Mouse (Mus musculus) spleen, postnatal 4 days (tissue): ENCODE measurements around the gene Agpat3.

Experiments
- DNase-seq, 2 experiments: peaks; one replicate each; pipeline ENCODE4 v3.0.0; 2022; ENCODE audit warnings: low spot score in 2 of 2

Gene Agpat3

DNA sequence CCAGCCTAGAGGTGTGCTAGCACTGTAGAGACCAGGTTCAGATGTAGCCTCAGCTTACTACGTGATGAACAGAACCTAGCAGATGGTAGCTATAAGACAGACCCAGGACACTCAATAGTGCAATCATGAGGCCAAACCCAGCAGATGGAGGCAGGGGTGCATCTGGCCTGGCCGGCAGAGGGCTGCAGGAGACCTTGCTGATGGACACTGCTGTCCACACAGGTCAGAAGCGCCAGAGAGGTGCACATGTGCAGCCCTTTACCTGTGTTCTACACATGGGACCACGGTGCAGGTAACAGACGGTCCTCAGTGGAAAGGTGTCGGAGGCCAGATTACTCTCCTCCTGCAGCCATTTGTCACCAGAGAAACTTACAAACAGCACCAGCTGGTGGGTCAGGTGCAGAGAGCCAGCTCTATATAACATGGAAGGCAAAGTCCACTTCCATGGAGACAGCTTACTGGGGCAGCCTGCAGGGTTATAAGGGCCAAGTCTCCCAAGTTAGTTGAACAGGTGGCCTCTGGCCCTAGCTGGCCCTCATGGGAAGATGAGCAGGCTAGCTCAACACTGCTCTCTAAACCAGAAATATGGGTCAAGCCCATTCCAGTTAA is 27.6 kb downstream of the Agpat3 start:
- no peak for DNase-seq

DNA sequence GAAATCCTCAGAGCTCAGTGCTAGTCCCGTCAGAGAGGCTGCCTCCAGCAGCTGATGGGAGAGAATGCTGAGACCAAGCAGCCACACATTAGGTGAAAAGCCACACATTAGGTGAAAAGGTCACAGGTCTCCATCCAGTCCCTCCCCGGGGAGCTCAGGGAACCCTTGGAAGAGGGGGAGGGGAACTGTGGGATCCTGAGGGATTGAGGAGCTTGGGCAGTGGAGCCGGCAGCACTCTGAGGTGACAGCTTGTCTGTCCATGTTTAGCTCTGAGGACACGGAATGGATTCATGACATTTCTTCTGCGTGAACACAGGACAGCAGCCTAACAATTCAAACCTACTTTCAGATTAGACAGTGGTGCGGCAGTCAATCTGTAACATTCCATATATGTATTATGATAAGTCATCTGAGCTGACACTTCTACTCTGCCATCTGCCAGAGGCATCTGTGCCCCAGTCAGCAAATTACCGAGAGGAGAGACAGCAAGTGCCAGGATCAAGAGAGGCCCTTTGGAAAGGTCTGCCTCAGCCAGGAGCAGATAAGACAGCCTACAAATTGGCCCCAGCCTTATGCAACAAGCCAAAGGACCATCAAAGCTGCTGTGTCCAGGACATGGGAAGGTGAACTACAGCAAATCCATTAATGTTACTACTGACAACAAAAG is 28.9 kb downstream of the Agpat3 start:
- no peak for DNase-seq

DNA sequence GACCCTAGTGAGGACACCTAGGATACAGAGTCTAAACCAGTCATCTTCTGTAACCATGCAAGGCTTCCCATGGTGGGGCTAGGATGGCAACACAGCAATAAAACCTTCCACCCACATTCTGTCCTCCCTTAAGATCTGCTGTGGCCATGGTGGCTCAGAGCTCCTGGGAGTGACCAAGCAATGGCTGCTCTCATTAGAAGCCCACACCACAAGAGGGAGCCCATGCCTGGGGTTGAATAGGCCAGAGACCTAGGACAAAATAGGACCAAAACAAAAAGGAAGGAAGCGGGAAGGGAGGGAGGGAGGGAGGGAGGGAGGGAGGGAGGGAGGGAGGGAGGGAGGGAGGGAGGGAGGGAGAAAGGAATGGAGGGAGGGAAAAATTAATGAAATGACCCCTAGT is 29.5 kb downstream of the Agpat3 start:
- no peak for DNase-seq

DNA sequence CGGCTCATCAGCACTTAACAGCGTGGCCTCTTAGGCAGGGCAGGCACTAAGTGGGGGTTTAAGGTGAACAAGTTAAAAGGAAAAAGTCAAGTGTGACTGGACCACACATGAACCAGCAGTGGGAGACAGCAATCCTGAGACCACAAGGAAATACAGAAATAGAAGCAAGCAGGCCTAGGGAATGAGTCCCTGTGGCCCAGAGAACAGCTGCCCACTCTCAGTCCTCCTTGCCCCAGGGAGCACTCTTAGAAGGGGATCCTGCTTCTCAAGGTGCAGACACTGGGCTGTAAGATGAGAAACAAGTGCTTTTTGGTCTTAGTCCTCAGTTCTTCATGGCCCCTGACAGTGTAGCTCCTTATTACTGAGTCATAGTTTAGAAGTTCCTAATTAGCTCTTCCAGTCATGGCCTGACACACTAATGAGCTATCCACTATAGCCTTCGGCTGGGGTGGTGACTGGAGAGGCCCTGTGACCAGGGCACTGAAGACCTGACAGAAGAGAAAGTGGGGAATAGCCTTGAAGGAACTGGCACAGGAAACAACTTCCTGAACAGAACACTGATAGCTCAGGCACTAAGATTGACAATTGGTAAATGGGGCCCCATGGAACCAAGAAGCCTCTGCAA is 31.0 kb downstream of the Agpat3 start:
- no peak for DNase-seq

DNA sequence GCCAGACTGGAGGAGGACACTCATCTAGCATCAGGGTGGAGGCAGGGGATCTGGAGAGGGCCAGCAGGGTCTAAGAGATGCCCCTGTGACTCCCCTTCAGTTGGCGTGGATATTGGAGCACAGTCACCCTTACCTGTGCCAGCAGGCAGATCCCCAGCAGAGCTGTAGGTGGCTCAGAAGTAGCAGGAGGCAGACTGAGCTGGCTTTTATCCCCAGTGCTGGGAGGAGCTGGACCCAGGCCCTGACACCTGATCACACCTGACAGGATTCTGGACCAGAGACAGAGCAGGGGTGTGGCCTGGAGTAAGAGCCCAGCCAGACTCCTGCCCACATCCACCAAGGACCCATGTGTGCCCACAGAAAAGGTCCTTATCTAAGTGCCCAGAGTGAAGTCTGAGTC is 31.8 kb downstream of the Agpat3 start:
- DNase-seq, result no peak

DNA sequence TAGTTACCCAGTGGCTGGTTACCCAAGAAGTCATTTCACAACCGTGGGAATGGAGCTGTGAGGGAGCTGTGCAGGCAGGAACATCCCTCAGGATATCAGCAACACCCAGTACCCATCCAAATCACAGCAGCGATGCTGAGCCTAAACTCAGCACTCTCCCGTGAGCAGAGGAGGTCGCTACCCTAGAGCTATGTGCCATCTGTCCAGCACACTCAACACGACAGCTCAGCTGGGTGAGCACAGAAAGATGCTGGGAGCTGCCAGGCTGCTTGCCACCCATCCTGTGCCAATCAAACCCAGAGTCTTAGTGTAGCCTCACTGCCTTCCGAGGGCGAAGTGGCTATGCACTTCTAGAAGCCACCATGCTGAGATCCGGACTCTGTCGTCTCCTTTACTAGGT is 32.3 kb downstream of the Agpat3 start:
- DNase-seq, result no peak

DNA sequence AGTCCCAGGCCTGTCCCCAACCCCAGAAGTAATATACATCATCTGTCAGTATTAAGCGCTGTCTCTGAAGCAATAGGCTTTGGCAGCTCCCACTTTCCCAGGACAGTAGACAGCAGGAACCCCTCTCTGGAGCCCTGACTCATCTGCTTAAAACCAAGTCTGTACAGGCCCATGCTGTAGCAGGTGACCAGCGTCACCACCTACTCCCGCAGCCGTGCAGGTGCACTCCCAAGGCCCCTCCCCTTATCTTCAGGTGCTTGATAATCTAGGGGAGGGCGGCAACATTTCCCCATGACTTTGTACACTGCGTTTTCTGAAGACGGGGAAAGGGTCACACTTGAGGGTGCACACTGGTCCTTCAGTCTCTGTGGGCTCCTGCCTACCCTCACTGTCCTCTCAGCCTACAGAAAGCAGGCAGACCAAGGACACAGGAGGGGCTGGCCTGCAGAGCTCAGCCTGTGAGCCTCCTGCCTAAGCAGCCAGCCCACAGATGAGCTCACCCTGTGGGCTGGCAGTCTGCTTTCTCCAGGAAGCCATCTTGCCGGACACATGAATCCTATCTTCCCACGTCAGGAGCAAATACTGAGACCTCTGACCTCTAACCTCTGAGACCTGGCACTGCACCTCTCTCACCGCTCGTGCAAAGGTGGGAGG is 34.9 kb downstream of the Agpat3 start:
- DNase-seq, result no peak

DNA sequence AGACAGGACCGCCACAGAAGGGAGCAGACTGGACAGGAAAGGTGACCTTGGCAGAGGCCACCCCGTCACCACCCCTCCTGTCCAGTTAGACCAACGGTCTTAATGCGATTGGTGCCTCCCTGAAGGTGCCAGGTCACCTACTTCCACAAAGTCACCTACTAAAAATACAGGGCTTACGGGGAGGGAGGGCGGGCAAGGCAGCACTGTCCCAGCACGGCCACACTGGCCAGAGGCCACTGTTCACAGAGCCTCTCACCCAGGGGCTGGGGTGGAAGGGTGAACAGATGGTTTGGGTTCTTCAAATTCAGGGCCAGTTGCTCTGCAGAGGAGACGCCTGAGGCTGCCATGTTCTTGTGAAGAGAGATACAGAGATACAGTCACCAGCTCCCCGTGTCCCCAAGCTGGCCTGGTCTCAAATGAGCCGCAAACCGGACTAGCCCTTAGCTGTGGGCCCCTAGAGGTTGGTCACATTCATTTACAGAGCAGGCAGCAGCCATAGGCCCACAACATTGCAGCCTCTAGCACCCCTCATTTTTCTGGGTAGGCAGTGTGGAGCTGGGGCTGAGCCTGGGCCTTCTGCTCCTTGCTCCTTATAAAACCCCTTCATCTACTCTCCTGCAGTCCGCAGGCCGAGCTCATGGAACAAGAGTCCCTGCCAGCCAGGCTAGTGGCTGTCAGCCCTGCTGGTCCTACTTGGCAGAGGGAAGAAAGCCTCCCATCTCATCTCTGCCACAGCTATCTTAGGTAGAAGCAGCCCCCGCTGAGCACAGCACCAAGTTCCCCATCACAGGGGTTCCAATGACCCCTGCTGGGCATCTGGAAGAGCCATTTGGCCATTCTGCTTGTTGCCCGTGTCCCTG is 35.8 kb downstream of the Agpat3 start:
- no peak for DNase-seq

DNA sequence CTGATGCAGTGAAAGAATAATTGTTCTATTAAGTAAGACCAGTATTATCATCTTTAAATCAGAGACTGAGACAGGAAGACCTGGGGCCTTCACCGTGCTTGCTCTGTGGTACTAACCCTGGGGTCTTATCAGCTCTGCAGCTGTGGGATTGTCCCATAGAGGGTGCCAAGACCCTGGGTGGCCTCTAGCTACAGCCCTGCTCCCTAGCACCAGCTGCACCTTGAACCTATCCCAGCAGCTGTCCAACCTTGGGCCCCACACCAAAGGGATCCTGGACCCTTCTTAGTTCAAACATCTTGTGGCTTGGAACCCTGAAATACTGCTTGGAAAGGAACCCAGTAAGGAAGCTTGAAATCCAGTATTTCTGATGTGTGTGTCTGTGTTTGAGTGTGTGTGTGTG is 37.1 kb downstream of the Agpat3 start:
- no peak for DNase-seq

DNA sequence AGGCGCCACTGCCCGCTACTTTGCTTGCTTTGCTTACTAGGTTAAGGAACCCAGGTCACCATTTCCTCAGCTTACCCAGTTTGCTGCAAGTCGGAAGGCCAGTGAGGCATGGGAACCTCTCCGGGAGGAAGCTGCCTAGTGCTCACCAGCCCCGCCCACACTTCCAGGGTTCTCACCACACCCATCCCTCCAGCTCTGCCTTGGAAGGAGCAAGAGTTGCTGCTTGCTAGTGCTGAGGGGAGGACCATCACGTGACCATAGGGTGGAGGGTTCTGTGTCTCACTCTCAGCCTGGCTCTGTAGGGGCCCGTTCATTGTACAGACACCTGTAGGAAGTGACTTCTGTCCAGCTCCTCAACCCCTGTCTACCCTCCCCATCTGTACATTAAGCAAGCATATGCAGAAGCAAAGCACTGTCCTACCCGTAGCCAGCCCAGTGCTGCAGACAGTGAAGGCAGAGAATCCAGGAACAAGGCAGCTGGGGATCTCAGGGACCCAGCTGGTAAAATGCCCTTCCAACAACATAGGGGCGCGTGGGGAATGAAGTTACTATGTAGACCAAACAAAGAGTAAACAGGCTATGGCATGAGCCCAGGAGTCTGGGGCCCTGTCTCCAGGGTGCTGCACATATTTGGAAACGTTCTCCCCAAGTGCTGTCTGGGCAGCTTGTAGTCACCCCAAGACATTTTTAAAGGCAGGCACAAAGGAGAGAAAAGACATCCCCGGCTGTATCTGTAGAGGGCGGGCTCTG is 40.2 kb downstream of the Agpat3 start:
- DNase-seq, result no peak

DNA sequence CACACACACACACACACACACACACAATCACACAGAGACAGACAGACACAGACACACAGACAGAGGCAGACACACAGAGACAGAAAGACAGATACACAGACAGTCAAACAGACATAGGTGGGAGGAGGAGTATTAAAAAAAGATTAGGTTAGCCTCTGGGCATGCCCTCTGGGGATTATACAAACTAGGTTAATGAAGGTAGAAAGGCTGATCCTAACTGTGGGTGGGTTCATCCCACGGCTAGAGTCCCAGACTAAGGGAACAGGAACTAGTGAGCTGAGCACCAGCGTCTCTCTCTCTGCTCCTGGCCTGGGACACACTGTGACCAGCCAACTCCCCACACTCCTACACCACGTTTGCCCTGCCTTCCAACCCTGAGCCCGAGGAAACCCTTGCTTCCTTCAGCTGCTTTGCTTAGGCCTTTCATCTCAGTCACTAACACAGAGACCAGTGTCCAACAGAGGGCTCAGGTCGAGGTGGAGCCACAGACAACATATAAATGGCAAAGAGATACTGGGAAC is 41.5 kb downstream of the Agpat3 start:
- DNase-seq, result no peak

DNA sequence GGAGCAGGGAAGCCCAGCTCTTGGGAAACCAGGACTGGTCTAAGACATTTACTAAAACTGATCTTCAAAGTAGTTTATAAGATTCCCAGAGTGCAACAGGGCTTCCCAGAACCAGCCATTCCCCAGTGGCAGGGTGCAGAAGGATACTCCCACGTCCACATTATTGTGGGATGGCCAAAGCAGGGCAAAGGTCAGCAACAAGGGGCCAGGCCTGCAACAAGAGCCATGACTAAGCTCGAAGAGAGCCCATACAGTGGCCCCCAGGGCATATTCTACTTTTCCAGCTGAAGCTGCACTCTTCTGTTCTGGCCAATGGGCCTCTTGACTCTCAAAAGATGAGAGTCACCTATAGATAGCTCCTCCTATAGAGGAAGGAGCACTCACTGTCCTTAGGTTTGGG is 43.7 kb downstream of the Agpat3 start:
- no peak for DNase-seq

DNA sequence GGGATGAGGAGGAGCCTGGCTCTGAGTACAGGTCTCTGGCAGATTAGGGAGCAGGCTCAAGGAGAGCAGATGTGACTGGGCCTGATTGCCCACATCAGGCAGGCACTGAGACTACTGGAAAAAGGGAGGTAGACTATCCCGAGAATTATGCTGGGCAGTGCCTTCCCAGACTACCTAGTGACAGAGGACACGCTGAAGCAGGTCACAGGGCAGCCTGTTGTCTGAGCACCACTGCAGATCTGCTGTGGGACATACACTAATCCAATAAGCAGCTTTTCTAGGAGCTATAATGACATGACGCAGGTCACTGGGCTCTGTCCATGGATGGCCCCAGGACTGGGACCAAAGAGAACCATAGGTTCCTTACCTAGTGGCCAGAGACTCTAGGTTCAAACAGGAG is 44.9 kb downstream of the Agpat3 start:
- no peak for DNase-seq

DNA sequence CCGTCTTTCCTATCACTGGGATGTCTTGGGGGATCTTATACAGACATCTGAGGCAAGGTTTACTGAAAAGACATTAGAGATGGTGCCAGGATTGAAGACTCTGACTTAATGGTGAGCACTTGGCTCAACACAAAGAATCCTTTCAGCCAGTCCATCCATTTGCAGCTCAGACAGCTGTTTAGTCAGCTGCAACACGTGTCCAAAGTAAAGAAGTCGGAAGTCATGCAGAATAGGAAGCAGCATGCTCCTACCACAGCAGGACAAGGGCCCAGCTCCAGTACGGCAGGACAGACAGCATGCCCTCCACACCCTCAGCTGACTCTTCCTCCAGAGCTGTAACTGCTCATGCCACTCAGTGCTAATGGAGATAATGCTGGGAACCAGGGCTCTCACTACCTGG is 46.3 kb downstream of the Agpat3 start:
- DNase-seq, result no peak

DNA sequence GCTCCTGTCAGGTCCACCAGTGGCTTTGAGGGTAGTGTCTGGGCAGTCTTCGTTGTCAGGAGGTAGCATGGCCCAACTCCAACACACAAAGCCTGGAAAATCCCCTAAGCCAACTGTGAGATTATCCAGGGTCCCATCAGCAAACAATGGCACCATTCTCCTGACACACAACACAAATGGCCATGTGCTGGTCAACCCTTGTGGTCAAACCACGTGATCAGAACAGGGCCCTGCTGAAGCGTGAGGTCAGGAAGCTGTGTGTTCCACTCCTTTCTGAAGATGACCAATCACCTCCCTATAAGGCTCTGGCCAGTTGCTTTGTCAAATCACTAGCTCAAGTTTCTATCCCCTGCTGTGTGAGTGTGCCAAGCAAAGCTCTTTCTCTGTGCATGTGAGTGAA is 47.3 kb downstream of the Agpat3 start:
- no peak for DNase-seq

DNA sequence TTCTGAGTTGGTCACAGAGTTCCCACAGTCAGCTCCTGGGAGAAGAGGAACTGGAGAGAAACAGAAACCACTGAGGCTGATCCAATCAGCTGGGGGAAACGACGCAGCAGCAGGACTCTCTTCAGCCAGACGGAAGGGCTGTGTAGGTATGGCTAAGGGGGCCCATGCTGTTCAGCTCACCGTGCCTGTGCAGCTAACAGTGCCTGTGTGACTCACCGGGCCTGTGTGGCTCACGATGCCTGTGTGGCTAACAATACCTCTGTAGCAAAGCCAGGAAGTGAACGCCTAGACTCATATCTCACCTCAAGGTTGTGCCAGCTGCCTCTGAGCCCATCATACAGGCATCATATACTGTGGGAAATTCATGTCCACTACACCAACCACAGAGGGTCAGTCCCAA is 48.6 kb downstream of the Agpat3 start:
- no peak for DNase-seq

DNA sequence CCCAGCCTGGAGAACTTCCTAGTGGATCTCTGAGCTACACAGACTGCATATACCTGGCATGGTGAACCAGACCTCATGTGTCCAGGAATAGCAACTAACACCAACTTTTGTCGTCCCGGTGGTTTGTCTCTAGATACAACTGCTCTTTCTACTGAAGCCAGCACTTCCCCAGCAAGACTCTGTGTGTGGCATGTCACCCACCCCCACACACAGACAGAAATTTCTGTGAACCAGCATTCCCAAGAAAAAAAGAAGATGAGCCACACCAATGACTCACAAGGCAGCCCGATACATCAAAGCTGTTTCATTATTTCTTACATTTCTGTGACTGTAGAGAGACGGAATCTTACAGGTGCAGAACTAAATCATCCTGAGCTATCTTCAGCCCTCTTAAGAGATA is 52.2 kb downstream of the Agpat3 start:
- DNase-seq, result no peak

DNA sequence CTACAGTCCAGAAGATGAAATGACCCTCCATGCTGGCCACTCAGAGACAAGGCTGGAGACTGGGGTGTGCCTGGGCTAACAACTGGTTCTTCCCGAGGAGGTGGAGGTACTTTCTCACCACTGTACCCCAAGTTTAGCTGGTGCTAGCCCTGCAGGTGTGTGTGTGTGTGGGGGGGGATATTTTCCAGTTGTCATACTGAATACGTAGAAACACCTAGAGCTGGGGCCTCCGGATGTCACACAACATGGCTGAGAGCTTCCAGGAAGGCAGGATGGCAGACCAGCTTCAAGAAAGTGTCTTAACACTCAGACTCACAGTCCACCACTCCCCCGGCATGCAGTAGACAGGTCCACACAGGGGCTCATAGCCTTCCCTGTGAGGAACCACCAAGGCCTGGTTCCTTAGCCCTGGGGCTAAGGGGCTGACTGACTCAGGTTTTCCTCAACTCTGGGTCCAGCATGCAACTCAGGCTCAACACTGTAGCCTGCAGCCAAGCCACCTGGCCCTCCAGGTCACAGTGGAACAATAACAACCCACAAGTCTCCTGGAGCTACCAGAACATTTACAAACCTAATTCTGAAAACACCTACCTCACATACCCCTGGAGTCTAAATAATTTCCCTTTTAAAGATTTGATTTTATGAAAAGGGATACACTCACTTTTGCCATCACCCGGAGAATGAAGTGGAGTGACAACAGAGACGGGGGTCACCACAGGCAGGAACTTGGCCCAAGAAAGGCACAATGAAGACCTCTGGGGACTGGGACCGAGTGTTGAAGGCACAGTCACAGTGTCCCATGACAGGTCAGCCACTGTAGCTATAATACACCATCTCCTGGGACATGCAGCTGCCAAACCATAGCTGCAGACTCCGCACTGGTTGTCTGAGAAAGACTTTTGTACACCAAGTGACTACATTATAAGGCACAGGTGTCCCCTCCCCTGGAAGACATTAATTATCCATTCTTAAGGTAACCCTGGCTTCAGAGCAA is 53.3 kb downstream of the Agpat3 start:
- no peak for DNase-seq

DNA sequence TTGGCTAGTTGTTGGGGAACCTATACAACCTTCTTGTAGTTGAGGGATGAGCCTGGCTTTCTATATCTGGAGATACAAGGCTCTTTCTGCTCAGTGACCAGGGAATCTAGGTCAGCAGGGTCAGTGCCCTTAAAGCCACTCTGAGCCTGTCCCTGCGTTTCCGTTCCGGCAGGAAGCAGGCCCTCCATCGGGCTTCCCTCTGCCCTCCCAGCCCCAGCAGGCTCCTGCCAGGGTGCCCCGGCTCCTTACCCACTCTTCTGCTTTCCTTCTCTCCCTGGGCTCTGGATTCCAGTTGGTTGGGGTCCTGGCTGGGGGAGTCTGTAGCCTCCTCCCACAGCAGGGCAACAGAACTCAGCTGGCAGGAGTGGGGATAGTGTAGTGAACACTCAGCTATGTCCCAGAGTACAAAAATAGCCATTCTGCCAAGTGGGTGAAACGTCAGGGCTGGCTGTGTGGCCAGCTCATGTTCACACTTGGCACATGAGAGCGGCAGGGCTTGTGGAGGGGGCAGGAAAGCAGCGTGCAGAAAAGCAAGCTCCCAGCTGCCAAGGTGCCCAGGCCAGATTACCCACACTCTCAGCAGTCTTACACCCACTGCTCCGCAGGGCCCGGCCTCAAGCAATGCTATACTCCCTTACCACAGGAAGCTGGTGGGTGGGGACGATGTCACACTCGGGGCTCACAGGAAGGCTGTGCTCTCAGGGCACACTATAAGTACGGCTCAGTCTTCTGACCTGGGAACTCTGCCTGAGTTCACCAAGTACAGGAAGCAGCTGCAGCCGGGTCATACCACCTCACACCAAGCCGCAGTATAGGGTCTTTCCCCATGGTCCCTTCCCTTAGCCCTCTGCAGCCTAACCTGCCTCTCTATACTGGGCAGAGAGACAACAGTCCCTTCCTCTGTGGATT is 54.5 kb downstream of the Agpat3 start:
- DNase-seq, result peak; percentile 79 to 87
